Mouse (Mus musculus) limb, embryonic 10.5 days (tissue): ENCODE measurements at regions not wholly inside any gene's neighbourhood (a gene's known extent, or its start where the extent isn't known, plus 50 kb on each side); places are given as distances from the start of the nearest gene placed in this dataset.

Experiments
- DNase-seq: peaks from one replicate; pipeline ENCODE4 v3.0.0-alpha.2; 2017; ENCODE audit warnings: low spot score
- H3K27ac ChIP-seq: fragments of 300-500 bp; sonication (generic); 2 replicates; pipeline ENCODE4 v1.5.1; 2016; ENCODE audit warnings: mild to moderate bottlenecking
- H3K27me3 ChIP-seq: fragments of 300-500 bp; sonication (generic); 2 replicates; pipeline ENCODE4 v1.6.1; 2016; ENCODE audit warnings: low read depth, mild to moderate bottlenecking; ENCODE audit not compliant: poor library complexity, severe bottlenecking
- H3K36me3 ChIP-seq: fragments of 300-500 bp; sonication (generic); 2 replicates; pipeline ENCODE4 v1.6.1; 2016; ENCODE audit warnings: mild to moderate bottlenecking, moderate library complexity
- H3K4me1 ChIP-seq: fragments of 300-500 bp; sonication (generic); 2 replicates; pipeline ENCODE4 v1.6.1; 2016
- H3K4me3 ChIP-seq: fragments of 300-500 bp; sonication (generic); 2 replicates; pipeline ENCODE4 v1.5.1; 2016; ENCODE audit warnings: mild to moderate bottlenecking, moderate library complexity
- H3K9me3 ChIP-seq: fragments of 300-500 bp; sonication (generic); replicated peaks from 2 replicates; pipeline ENCODE4 v1.6.1; 2016; ENCODE audit warnings: mild to moderate bottlenecking
- WGBS: fragments of 180-500 bp; shearing (Covaris S2); methylation state at CpG from one replicate; pipeline ENCODE4 v1.1.7; 2016; 5-methylcytosine and 5-hydroxymethylcytosine counted together

- Histone ChIP-seq H3K4me3 (no peak overlapping the region), H3K9me3 (no peaks in the 10 kb centered on the region), H3K27ac (no peak overlapping the region), H3K36me3 (no peaks in the 10 kb centered on the region), H3K4me1 (no peaks in the 10 kb centered on the region), H3K27me3 (peaks cover 79% of the 10 kb centered on the region)
- WGBS: 84% methylated on average over 3 of the region's 3 CpGs
- DNase-seq: no peak
Observed at GRCm38 (mm10) chrX:161487691-161488090, 200.4 kb downstream of the Gm15262 start.

GRCm38 (mm10) chrX:161511341-161511740, 205.5 kb upstream of the Rai2 start:
- H3K9me3 ChIP-seq: no peaks in the 10 kb centered on the region
- H3K27me3 ChIP-seq: peaks cover 98% of the 10 kb centered on the region
- no peak overlapping the region for H3K4me3 ChIP-seq
- H3K27ac ChIP-seq: no peak overlapping the region
- DNase-seq: no peak
- WGBS: 86% methylated on average over 1 of the region's 1 CpGs
- H3K4me1 ChIP-seq: no peaks in the 10 kb centered on the region
- no peaks in the 10 kb centered on the region for H3K36me3 ChIP-seq

GRCm38 (mm10) chrX:161523432-161524256, 193.2 kb upstream of the Rai2 start:
- peaks cover 96% of the 10 kb centered on the region for H3K27me3 ChIP-seq
- 77% methylated on average over 3 of the region's 3 CpGs for WGBS

GRCm38 (mm10) chrX:161524257-161524646, 192.6 kb upstream of the Rai2 start:
- Histone ChIP-seq H3K4me1 (no peaks in the 10 kb centered on the region), H3K4me3 (no peak overlapping the region), H3K9me3 (no peaks in the 10 kb centered on the region), H3K27me3 (peaks cover 96% of the 10 kb centered on the region), H3K27ac (no peak overlapping the region), H3K36me3 (no peaks in the 10 kb centered on the region)
- no peak for DNase-seq
- WGBS: 75% methylated on average over 3 of the region's 3 CpGs

More at GRCm38 (mm10) chrX:161523432-161524256, 193.2 kb upstream of the Rai2 start:
- Histone ChIP-seq H3K4me3 (no peak overlapping the region), H3K4me1 (no peaks in the 10 kb centered on the region), H3K27ac (no peak overlapping the region), H3K9me3 (no peaks in the 10 kb centered on the region), H3K36me3 (no peaks in the 10 kb centered on the region)
- DNase-seq: no peak

GRCm38 (mm10) chrX:161537290-161537689, 179.6 kb upstream of the Rai2 start:
- Histone ChIP-seq H3K27me3 (peaks cover 64% of the 10 kb centered on the region), H3K27ac (no peak overlapping the region), H3K4me3 (no peak overlapping the region), H3K36me3 (no peaks in the 10 kb centered on the region), H3K4me1 (no peaks in the 10 kb centered on the region), H3K9me3 (no peaks in the 10 kb centered on the region)
- no peak for DNase-seq

- no peaks in the 10 kb centered on the region for H3K36me3 ChIP-seq
- no peak overlapping the region for H3K27ac ChIP-seq
- WGBS: 80% methylated on average over 5 of the region's 5 CpGs
- peaks cover 51% of the 10 kb centered on the region for H3K27me3 ChIP-seq
- no peaks in the 10 kb centered on the region for H3K4me1 ChIP-seq
- DNase-seq: no peak
- no peaks in the 10 kb centered on the region for H3K9me3 ChIP-seq
- H3K4me3 ChIP-seq: no peak overlapping the region
Observed at GRCm38 (mm10) chrX:161556896-161557295, 160.0 kb upstream of the Rai2 start.

- no peak for DNase-seq
- no peak overlapping the region for H3K4me3 ChIP-seq
- no peaks in the 10 kb centered on the region for H3K4me1 ChIP-seq
- no peak overlapping the region for H3K27ac ChIP-seq
- no peaks in the 10 kb centered on the region for H3K36me3 ChIP-seq
- peaks cover 49% of the 10 kb centered on the region for H3K27me3 ChIP-seq
- H3K9me3 ChIP-seq: no peaks in the 10 kb centered on the region
Observed at GRCm38 (mm10) chrX:161558511-161558910, 158.4 kb upstream of the Rai2 start.

GRCm38 (mm10) chrX:161566435-161566834, 150.4 kb upstream of the Rai2 start:
- no peaks in the 10 kb centered on the region for H3K4me1 ChIP-seq
- H3K27ac ChIP-seq: no peak overlapping the region
- WGBS: 82% methylated on average over 4 of the region's 4 CpGs
- no peak overlapping the region for H3K4me3 ChIP-seq
- no peaks in the 10 kb centered on the region for H3K9me3 ChIP-seq
- peaks cover 85% of the 10 kb centered on the region for H3K27me3 ChIP-seq
- no peak for DNase-seq
- no peaks in the 10 kb centered on the region for H3K36me3 ChIP-seq

- no peak for DNase-seq
- Histone ChIP-seq H3K4me3 (no peak overlapping the region), H3K36me3 (no peaks in the 10 kb centered on the region), H3K27ac (no peak overlapping the region), H3K4me1 (no peaks in the 10 kb centered on the region), H3K27me3 (peaks cover 99% of the 10 kb centered on the region), H3K9me3 (no peaks in the 10 kb centered on the region)
- 89% methylated on average over 5 of the region's 5 CpGs for WGBS
Observed at GRCm38 (mm10) chrX:161582019-161582659, 134.7 kb upstream of the Rai2 start.

- H3K9me3 ChIP-seq: no peaks in the 10 kb centered on the region
- H3K27me3 ChIP-seq: peaks cover 96% of the 10 kb centered on the region
- 83% methylated on average over 2 of the region's 2 CpGs for WGBS
- no peak overlapping the region for H3K27ac ChIP-seq
- no peak for DNase-seq
- no peak overlapping the region for H3K4me3 ChIP-seq
- H3K36me3 ChIP-seq: no peaks in the 10 kb centered on the region
- no peaks in the 10 kb centered on the region for H3K4me1 ChIP-seq
Observed at GRCm38 (mm10) chrX:161583872-161584271, 133.0 kb upstream of the Rai2 start.

- H3K27me3 ChIP-seq: peaks cover 89% of the 10 kb centered on the region
- H3K9me3 ChIP-seq: no peaks in the 10 kb centered on the region
- DNase-seq: no peak
- no peaks in the 10 kb centered on the region for H3K36me3 ChIP-seq
- no peaks in the 10 kb centered on the region for H3K4me1 ChIP-seq
- no peak overlapping the region for H3K27ac ChIP-seq
- WGBS: 84% methylated on average over 5 of the region's 5 CpGs
- H3K4me3 ChIP-seq: no peak overlapping the region
Observed at GRCm38 (mm10) chrX:161633869-161634268, 83.0 kb upstream of the Rai2 start.

- Histone ChIP-seq H3K4me1 (no peaks in the 10 kb centered on the region), H3K27me3 (peaks cover 89% of the 10 kb centered on the region), H3K27ac (no peak overlapping the region), H3K4me3 (no peak overlapping the region), H3K36me3 (no peaks in the 10 kb centered on the region), H3K9me3 (no peaks in the 10 kb centered on the region)
- WGBS: 75% methylated on average over 2 of the region's 2 CpGs
- no peak for DNase-seq
Observed at GRCm38 (mm10) chrX:161634342-161634741, 82.5 kb upstream of the Rai2 start.

GRCm38 (mm10) chrX:161635678-161636077, 81.2 kb upstream of the Rai2 start:
- Histone ChIP-seq H3K27ac (no peak overlapping the region), H3K36me3 (no peaks in the 10 kb centered on the region), H3K4me1 (no peaks in the 10 kb centered on the region), H3K9me3 (no peaks in the 10 kb centered on the region), H3K4me3 (no peak overlapping the region), H3K27me3 (peaks cover 77% of the 10 kb centered on the region)
- DNase-seq: no peak
- 76% methylated on average over 9 of the region's 9 CpGs for WGBS
